Mouse (Mus musculus) myocyte (in vitro differentiated cells): Measurements from ENCODE around the gene Polh.

Experiments used
- E2F4 ChIP-seq: IDR thresholded peaks from one replicate; pipeline ENCODE4 v1.6.1; 2011; ENCODE audit warnings: mild to moderate bottlenecking, control low read depth, moderate library complexity; ENCODE audit not compliant: insufficient read depth
- MAX ChIP-seq: IDR thresholded peaks from one replicate; pipeline ENCODE4 v1.6.1; 2011; ENCODE audit warnings: low read depth, mild to moderate bottlenecking, control low read depth
- MYOD1 ChIP-seq, 3 experiments: IDR thresholded peaks; one replicate each; pipeline ENCODE4 v1.6.1; 2011; ENCODE audit warnings: control low read depth in 2 of 3, low read depth in 2 of 3, mild to moderate bottlenecking in 2 of 3, moderate library complexity in 1 of 3; ENCODE audit not compliant: insufficient read length in 2 of 3, control insufficient read depth in 1 of 3
- POLR2AphosphoS2 ChIP-seq: IDR thresholded peaks from one replicate; pipeline ENCODE4 v1.6.1; 2011; ENCODE audit warnings: low read depth, control low read depth; ENCODE audit not compliant: insufficient read length
- REST ChIP-seq: IDR thresholded peaks from one replicate; pipeline ENCODE4 v1.6.1; 2011; ENCODE audit warnings: mild to moderate bottlenecking, control low read depth, moderate library complexity; ENCODE audit not compliant: insufficient read depth, insufficient read length
- SRF ChIP-seq: IDR thresholded peaks from one replicate; pipeline ENCODE4 v1.6.1; 2011; ENCODE audit warnings: low read depth; ENCODE audit not compliant: control insufficient read depth, insufficient read length
- USF1 ChIP-seq: IDR thresholded peaks from one replicate; pipeline ENCODE4 v1.6.1; 2011; ENCODE audit warnings: low read depth, mild to moderate bottlenecking, control low read depth, moderate library complexity

DNA sequence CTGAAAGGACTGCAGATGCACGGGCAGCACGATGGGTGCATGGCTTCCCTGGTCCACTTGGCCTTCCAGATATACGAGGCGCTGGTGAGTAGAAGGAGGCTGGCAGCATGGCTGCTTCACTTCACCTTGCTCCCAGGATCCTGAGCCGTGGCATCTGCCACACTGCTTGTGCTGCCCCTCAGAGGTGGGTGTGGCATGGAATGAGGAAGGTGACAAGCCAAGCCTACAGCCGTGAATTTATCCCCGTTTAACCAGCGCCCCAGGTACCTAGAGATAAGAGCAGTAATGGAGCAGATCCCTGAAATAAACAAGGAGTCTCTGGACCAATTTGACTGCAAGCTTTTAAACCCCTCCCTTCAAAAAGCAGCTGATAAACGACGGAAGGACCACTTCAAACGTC lies 39.0 kb upstream of the Polh start:
- no peak for TF ChIP-seq POLR2AphosphoS2
- no peak for TF ChIP-seq E2F4
- TF ChIP-seq REST: no peak
- no peak for TF ChIP-seq MAX
- TF ChIP-seq MYOD1 (IDR thresholded peaks at IDR 0.05; ENCODE audit: control insufficient read depth in 1 of 3, insufficient read length in 2 of 3, low read depth in 2 of 3): no peak
- no peak for TF ChIP-seq SRF
- TF ChIP-seq USF1: no peak
